Mouse (Mus musculus): ENCODE results near the gene Cda. TPM values are rescaled to one million over a fixed set of nuclear protein-coding genes. Genes with fewer than 3 reads are reported as not detected.

Cda gene
- polyA plus RNA-seq, 1 experiment from 2014 or later, result 1.6 TPM

GRCm38 (mm10) chr4:138393703-138394102, 25.9 kb upstream of the Cda start:
- WGBS, result 62% methylated on average over 7 of the region's 7 CpGs
- Histone ChIP-seq H3K4me3 (replicated peaks) (no peak overlapping the region), H3K27ac (no peak overlapping the region), H3K27me3 (peaks cover 92% of the 10 kb centered on the region), H3K4me1 (peaks cover 19% of the 10 kb centered on the region), H3K9ac (no peak overlapping the region), H3K36me3 (replicated peaks) (no peaks in the 10 kb centered on the region), H3K4me2 (no peak overlapping the region), H3K9me3 (no peaks in the 10 kb centered on the region)
- ATAC-seq (ENCODE audit: low FRiP score), result no peak

- ATAC-seq (ENCODE audit: low FRiP score), result no peak
- H3K27ac ChIP-seq, result no peak overlapping the region
Measured at GRCm38 (mm10) chr4:138383789-138384188, 16.0 kb upstream of the Cda start.

DNA sequence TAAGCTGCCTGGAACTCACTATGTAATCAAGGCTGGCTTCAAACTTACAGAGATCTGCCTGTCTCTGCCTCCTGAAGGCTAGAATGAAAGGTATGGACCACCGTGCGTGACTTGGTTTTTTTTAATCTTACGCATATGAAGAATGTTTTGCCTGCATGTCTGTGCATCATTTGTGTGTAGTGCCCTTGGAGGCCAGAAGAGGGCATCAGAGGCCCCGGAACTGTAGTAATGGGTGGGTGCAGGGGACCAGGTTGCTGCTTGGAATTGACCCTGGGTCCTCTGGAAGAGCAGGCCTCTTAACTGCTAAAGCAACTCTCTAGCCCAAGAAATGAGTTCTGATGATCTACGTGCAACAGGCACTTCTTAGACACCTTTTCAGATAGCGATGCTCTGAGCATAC, 14.7 kb upstream of the Cda start:
- 76% methylated on average over 6 of the region's 6 CpGs for WGBS

More at GRCm38 (mm10) chr4:138383789-138384188, 16.0 kb upstream of the Cda start:
- H3K4me3 ChIP-seq (replicated peaks), result no peak overlapping the region
- peaks cover 14% of the 10 kb centered on the region for H3K4me1 ChIP-seq
- H3K4me2 ChIP-seq, result no peak overlapping the region
- no peaks in the 10 kb centered on the region for H3K36me3 ChIP-seq (replicated peaks)
- H3K27me3 ChIP-seq, result peaks cover 8% of the 10 kb centered on the region; the same call in 1 of the 2 replicates
- H3K9ac ChIP-seq, result no peak overlapping the region
- H3K9me3 ChIP-seq, result 0 out of 2 replicates have a peak, but pooled peaks cover 2% of the 10 kb centered on the region
- WGBS, result 50% methylated on average over 4 of the region's 4 CpGs

GRCm38 (mm10) chr4:138380132-138380689, 12.4 kb upstream of the Cda start:
- H3K27ac ChIP-seq, result no peak overlapping the region
- 0 out of 2 replicates have a peak, but pooled peaks have one; percentile 14 for ATAC-seq (ENCODE audit: low FRiP score)

More for the DNA sequence above, 14.7 kb upstream of the Cda start:
- no peaks in the 10 kb centered on the region for H3K36me3 ChIP-seq (replicated peaks)
- H3K27me3 ChIP-seq, result peaks cover 8% of the 10 kb centered on the region; the same call in 1 of the 2 replicates
- no peak for ATAC-seq (ENCODE audit: low FRiP score)
- H3K27ac ChIP-seq, result no peak overlapping the region
- no peak overlapping the region for H3K9ac ChIP-seq
- peaks cover 14% of the 10 kb centered on the region for H3K4me1 ChIP-seq
- H3K4me3 ChIP-seq (replicated peaks), result no peak overlapping the region
- H3K4me2 ChIP-seq, result no peak overlapping the region
- H3K9me3 ChIP-seq, result 0 out of 2 replicates have a peak, but pooled peaks cover 2% of the 10 kb centered on the region

GRCm38 (mm10) chr4:138379091-138379840, 11.5 kb upstream of the Cda start:
- Histone ChIP-seq H3K9me3 (0 out of 2 replicates have a peak, but pooled peaks cover 2% of the 10 kb centered on the region), H3K9ac (no peak overlapping the region), H3K36me3 (replicated peaks) (no peaks in the 10 kb centered on the region), H3K27me3 (peaks cover 8% of the 10 kb centered on the region; the same call in 1 of the 2 replicates), H3K4me3 (replicated peaks) (no peak overlapping the region), H3K27ac (no peak overlapping the region), H3K4me1 (peaks cover 14% of the 10 kb centered on the region), H3K4me2 (no peak overlapping the region)
- ATAC-seq (ENCODE audit: low FRiP score), result 0 out of 2 replicates have a peak, but pooled peaks have one; percentile 53
- WGBS, result 56% methylated on average over 14 of the region's 14 CpGs

More at GRCm38 (mm10) chr4:138380132-138380689, 12.4 kb upstream of the Cda start:
- no peak overlapping the region for H3K4me3 ChIP-seq (replicated peaks)
- H3K36me3 ChIP-seq (replicated peaks), result no peaks in the 10 kb centered on the region
- 49% methylated on average over 10 of the region's 10 CpGs for WGBS
- peaks cover 8% of the 10 kb centered on the region; the same call in 1 of the 2 replicates for H3K27me3 ChIP-seq
- 0 out of 2 replicates have a peak, but pooled peaks cover 2% of the 10 kb centered on the region for H3K9me3 ChIP-seq
- peaks cover 14% of the 10 kb centered on the region for H3K4me1 ChIP-seq
- no peak overlapping the region for H3K4me2 ChIP-seq
- H3K9ac ChIP-seq, result no peak overlapping the region

GRCm38 (mm10) chr4:138377526-138377925, 9.7 kb upstream of the Cda start:
- Histone ChIP-seq H3K4me2 (no peak overlapping the region), H3K36me3 (replicated peaks) (no peaks in the 10 kb centered on the region), H3K9me3 (0 out of 2 replicates have a peak, but pooled peaks cover 2% of the 10 kb centered on the region), H3K4me1 (peaks cover 14% of the 10 kb centered on the region), H3K27me3 (peaks cover 3% of the 10 kb centered on the region; the same call in 1 of the 2 replicates), H3K27ac (no peak overlapping the region), H3K9ac (no peak overlapping the region), H3K4me3 (replicated peaks) (no peak overlapping the region)
- 46% methylated on average over 6 of the region's 6 CpGs for WGBS
- no peak for ATAC-seq (ENCODE audit: low FRiP score)

- Histone ChIP-seq H3K27me3 (peaks cover 3% of the 10 kb centered on the region; the same call in 1 of the 2 replicates), H3K9ac (no peak overlapping the region), H3K36me3 (replicated peaks) (no peaks in the 10 kb centered on the region), H3K4me1 (peaks cover 10% of the 10 kb centered on the region), H3K4me3 (replicated peaks) (no peak overlapping the region), H3K27ac (no peak overlapping the region), H3K4me2 (no peak overlapping the region), H3K9me3 (no peaks in the 10 kb centered on the region)
- 92% methylated on average over 3 of the region's 3 CpGs for WGBS
- ATAC-seq (ENCODE audit: low FRiP score), result no peak
Measured at GRCm38 (mm10) chr4:138375117-138375516, 7.3 kb upstream of the Cda start.

DNA sequence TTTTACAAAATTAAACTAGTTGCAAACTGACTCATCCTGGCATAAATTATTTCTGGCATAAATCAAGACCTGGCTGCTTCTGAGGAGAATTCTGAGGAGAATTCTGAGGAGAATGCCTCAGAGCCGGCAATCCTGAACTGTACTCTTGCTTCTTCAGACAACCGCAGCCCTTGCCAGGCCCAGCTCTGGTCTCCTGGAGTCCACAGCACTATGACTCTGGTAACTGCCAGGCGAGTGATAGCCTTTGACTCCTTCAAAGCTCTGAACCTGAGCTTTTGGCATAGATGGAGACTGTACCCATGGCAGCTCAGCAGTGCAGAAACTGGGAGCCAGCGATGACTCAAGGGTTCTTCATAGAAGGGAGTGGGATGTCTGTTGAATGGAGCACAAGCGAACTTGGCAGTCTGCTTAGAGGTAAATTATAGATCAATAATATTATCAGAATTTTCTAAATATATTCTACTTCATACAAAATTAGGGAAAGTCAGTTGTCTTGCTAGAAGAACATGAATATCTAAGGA, 3.3 kb upstream of the Cda start:
- Histone ChIP-seq H3K27me3 (peaks cover 33% of the 10 kb centered on the region), H3K9me3 (no peaks in the 10 kb centered on the region), H3K36me3 (replicated peaks) (no peaks in the 10 kb centered on the region), H3K4me2 (no peak overlapping the region), H3K27ac (no peak overlapping the region), H3K4me3 (replicated peaks) (no peak overlapping the region), H3K9ac (no peak overlapping the region), H3K4me1 (peaks cover 9% of the 10 kb centered on the region)
- WGBS, result 80% methylated on average over 5 of the region's 5 CpGs
- no peak for ATAC-seq (ENCODE audit: low FRiP score)

GRCm38 (mm10) chr4:138368498-138369260, 887 bp upstream of the Cda start:
- no peaks in the 10 kb centered on the region for H3K9me3 ChIP-seq
- H3K4me1 ChIP-seq, result peaks cover 9% of the 10 kb centered on the region
- ATAC-seq (ENCODE audit: low FRiP score), result no peak
- no peaks in the 10 kb centered on the region for H3K36me3 ChIP-seq (replicated peaks)
- no peak overlapping the region for H3K27ac ChIP-seq
- WGBS, result 87% methylated on average over 11 of the region's 12 CpGs
- H3K9ac ChIP-seq, result no peak overlapping the region
- H3K4me2 ChIP-seq, result peak overlapping the region; percentile 66; the same call in 1 of the 2 replicates
- H3K27me3 ChIP-seq, result peaks cover 38% of the 10 kb centered on the region
- no peak overlapping the region for H3K4me3 ChIP-seq (replicated peaks)

- 73% methylated on average over 2 of the region's 2 CpGs for WGBS
- H3K9ac ChIP-seq, result no peak overlapping the region
- peaks cover 38% of the 10 kb centered on the region for H3K27me3 ChIP-seq
Measured at GRCm38 (mm10) chr4:138366561-138366960, 1.2 kb downstream of the Cda start.

DNA sequence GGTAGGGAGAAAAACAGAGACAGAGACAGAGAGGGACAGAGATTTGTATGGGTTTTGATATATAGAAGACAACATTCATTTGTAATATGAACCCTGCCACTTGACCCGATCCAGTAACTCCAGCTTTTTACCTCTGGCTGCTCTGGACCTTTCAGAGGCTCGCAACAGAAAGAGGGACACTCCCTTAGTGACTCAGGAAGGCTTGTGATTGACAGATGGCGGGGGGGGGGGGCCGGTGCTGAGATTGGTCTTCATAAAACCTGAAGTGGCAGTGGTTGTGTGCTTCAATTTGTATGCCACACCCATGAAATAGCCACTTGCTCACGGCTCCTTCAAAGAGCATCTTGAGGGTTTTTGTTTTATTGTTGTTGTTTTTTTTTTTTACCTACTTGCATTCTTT, 4.3 kb downstream of the Cda start:
- no peak overlapping the region for H3K9ac ChIP-seq
- WGBS, result 68% methylated on average over 5 of the region's 5 CpGs
- H3K27me3 ChIP-seq, result peaks cover 38% of the 10 kb centered on the region
- no peak overlapping the region for H3K4me2 ChIP-seq
- no peaks in the 10 kb centered on the region for H3K9me3 ChIP-seq
- ATAC-seq (ENCODE audit: low FRiP score), result no peak
- H3K27ac ChIP-seq, result no peak overlapping the region
- H3K4me3 ChIP-seq (replicated peaks), result no peak overlapping the region
- H3K4me1 ChIP-seq, result peaks cover 20% of the 10 kb centered on the region
- no peaks in the 10 kb centered on the region for H3K36me3 ChIP-seq (replicated peaks)

More at GRCm38 (mm10) chr4:138366561-138366960, 1.2 kb downstream of the Cda start:
- Histone ChIP-seq H3K27ac (no peak overlapping the region), H3K4me3 (replicated peaks) (no peak overlapping the region), H3K9me3 (no peaks in the 10 kb centered on the region), H3K4me1 (peaks cover 12% of the 10 kb centered on the region), H3K4me2 (no peak overlapping the region), H3K36me3 (replicated peaks) (no peaks in the 10 kb centered on the region)
- no peak for ATAC-seq (ENCODE audit: low FRiP score)

- Histone ChIP-seq H3K27me3 (peaks cover 32% of the 10 kb centered on the region), H3K9ac (no peak overlapping the region), H3K4me3 (replicated peaks) (no peak overlapping the region), H3K27ac (no peak overlapping the region), H3K9me3 (no peaks in the 10 kb centered on the region), H3K36me3 (replicated peaks) (no peaks in the 10 kb centered on the region), H3K4me2 (no peak overlapping the region), H3K4me1 (peaks cover 15% of the 10 kb centered on the region)
- WGBS, result 85% methylated on average over 7 of the region's 7 CpGs
- no peak for ATAC-seq (ENCODE audit: low FRiP score)
Measured at GRCm38 (mm10) chr4:138362883-138363282, 4.9 kb downstream of the Cda start.

Data from forebrain, embryonic 12.5 days (tissue).